Mouse (Mus musculus): ENCODE measurements at regions not wholly inside any gene's neighbourhood (a gene's known extent, or its start where the extent isn't known, plus 50 kb on each side); places are given as distances from the start of the nearest gene placed in this dataset.
A peak's percentile ranks its signal among the peaks of the same experiment; 100 is the strongest.

DNA sequence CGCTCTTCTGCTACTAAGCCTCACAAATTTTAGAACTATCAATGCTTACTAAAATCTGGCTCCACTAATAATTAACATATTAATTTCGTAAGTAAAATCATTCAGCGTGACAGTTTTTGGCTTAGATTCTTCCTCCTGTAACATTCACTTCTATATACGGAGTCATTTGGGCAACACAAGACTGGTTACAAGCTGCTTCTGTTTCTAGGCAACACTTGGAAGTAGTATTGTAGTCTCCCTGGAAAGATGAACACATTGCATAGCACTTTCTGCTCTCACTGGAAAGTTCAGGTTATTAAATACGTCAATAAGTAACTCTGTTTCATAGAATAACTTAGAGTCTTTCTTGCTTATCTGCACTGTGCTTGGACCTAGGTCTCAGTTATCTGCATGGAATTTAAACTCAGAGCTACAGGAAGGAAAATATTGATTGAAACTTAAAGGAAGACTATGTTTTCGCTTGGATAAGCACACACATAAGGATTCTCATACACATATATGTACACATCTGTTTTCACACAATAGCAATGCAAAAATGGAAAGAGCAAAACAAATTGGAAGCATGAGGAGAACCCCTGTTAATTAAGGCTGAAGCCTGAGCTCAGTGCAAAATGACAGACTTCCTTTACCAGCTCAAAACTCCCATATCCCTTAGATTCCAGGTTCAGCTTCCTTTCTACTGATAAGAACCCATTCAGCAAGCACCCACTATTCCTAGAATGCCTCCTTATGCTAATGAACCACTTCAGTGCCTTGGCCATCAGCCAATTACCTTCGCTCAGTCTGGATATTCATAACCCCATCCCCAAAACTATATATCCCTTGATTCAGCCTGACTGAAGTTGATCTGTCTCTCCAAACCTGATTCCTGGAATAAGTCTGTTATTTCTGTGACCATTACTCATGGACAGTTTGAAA lies 356.7 kb upstream of the Nudt12 start:
- Histone ChIP-seq H3K27me3 (replicated peaks; ENCODE audit: control insufficient read depth, insufficient read depth, low read length) (no peaks in the 10 kb centered on the region), H3K9me3 (ENCODE audit: control insufficient read depth, low read length) (no peaks in the 10 kb centered on the region), H3K27ac (ENCODE audit: low read depth) (no peak overlapping the region), H3K36me3 (ENCODE audit: control insufficient read depth, insufficient read depth, low read length) (no peaks in the 10 kb centered on the region), H3K4me2 (ENCODE audit: low read length) (no peak overlapping the region), H3K9ac (ENCODE audit: low read length) (no peak overlapping the region), H3K4me1 (replicated peaks; ENCODE audit: control insufficient read depth, insufficient read depth, low read length) (0 out of 2 replicates have a peak, but pooled peaks cover 3% of the 10 kb centered on the region), H3K4me3 (ENCODE audit: low read depth, low read length) (no peak overlapping the region)
- 78% methylated on average over 7 of the region's 7 CpGs for WGBS
- ATAC-seq (replicated peaks; ENCODE audit: low FRiP score, low TSS enrichment, low read depth): peak; percentile 43; the same call in 1 of the 2 replicates
- DNase-seq (ENCODE audit: low spot score): no peak

DNA sequence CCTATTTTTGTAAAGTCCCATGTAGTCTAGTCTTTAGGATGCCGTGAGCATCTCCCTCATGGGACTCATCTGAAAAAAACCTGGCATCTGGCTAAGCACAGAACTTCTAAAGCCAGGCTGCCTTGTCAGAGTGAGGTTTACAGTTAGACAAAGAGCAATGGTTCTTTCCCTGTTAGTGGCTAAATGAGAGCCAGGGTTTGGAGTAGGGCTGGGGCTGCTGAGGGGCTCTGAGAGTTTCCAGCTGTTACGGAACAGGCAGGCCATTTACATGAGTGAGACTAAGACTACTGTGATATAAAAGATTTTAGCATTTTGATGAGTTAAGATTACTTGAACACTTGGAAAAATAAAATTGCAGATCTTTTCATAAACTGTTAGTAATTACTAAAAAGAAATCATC lies 352.2 kb upstream of the Nudt12 start:
- Histone ChIP-seq H3K4me1 (replicated peaks; ENCODE audit: control insufficient read depth, insufficient read depth, low read length) (0 out of 2 replicates have a peak, but pooled peaks cover 7% of the 10 kb centered on the region), H3K27me3 (replicated peaks; ENCODE audit: control insufficient read depth, insufficient read depth, low read length) (no peaks in the 10 kb centered on the region), H3K27ac (ENCODE audit: low read depth) (no peak overlapping the region), H3K36me3 (ENCODE audit: control insufficient read depth, insufficient read depth, low read length) (no peaks in the 10 kb centered on the region), H3K4me2 (ENCODE audit: low read length) (no peak overlapping the region), H3K4me3 (ENCODE audit: low read depth, low read length) (no peak overlapping the region), H3K9me3 (ENCODE audit: control insufficient read depth, low read length) (no peaks in the 10 kb centered on the region), H3K9ac (ENCODE audit: low read length) (no peak overlapping the region)
- no peak for ATAC-seq (replicated peaks; ENCODE audit: low FRiP score, low TSS enrichment, low read depth)
- 40% methylated on average over 2 of the region's 2 CpGs for WGBS
- no peak for DNase-seq (ENCODE audit: low spot score)

GRCm38 (mm10) chr17:59362110-59362509 lies 348.9 kb upstream of the Nudt12 start:
- Histone ChIP-seq H3K4me2 (ENCODE audit: low read length) (no peak overlapping the region), H3K36me3 (ENCODE audit: control insufficient read depth, insufficient read depth, low read length) (no peaks in the 10 kb centered on the region), H3K4me1 (replicated peaks; ENCODE audit: control insufficient read depth, insufficient read depth, low read length) (0 out of 2 replicates have a peak, but pooled peaks cover 7% of the 10 kb centered on the region), H3K9me3 (ENCODE audit: control insufficient read depth, low read length) (no peaks in the 10 kb centered on the region), H3K27me3 (replicated peaks; ENCODE audit: control insufficient read depth, insufficient read depth, low read length) (no peaks in the 10 kb centered on the region), H3K27ac (ENCODE audit: low read depth) (no peak overlapping the region), H3K4me3 (ENCODE audit: low read depth, low read length) (no peak overlapping the region), H3K9ac (ENCODE audit: low read length) (no peak overlapping the region)
- DNase-seq (ENCODE audit: low spot score) (no peak), ATAC-seq (replicated peaks; ENCODE audit: low FRiP score, low TSS enrichment, low read depth) (no peak)
- WGBS: 50% methylated on average over 7 of the region's 7 CpGs

DNA sequence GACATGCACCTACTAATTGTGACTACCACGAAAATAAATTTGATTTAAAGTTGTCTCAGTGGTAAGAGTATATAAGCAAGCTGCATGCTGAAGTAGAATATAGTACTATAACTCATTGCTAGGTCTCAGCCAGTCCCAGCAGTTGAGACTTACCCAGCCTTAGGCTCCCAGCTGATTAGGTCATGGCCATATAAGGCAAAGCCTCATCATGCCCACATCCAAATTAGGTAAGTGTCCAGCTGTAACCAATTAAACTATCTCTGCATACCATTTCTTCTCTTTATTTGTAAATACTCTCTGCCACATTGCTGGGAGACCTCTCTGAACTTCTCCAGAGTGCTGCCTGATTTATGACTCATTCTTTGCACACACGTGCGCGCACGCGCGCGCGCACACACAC lies 347.9 kb upstream of the Nudt12 start:
- Histone ChIP-seq H3K9me3 (ENCODE audit: control insufficient read depth, low read length) (no peaks in the 10 kb centered on the region), H3K9ac (ENCODE audit: low read length) (no peak overlapping the region), H3K27ac (ENCODE audit: low read depth) (no peak overlapping the region), H3K4me3 (ENCODE audit: low read depth, low read length) (no peak overlapping the region), H3K36me3 (ENCODE audit: control insufficient read depth, insufficient read depth, low read length) (no peaks in the 10 kb centered on the region), H3K4me2 (ENCODE audit: low read length) (no peak overlapping the region), H3K4me1 (replicated peaks; ENCODE audit: control insufficient read depth, insufficient read depth, low read length) (0 out of 2 replicates have a peak, but pooled peaks cover 7% of the 10 kb centered on the region), H3K27me3 (replicated peaks; ENCODE audit: control insufficient read depth, insufficient read depth, low read length) (no peaks in the 10 kb centered on the region)
- DNase-seq (ENCODE audit: low spot score) (no peak), ATAC-seq (replicated peaks; ENCODE audit: low FRiP score, low TSS enrichment, low read depth) (no peak)
- WGBS: 65% methylated on average over 9 of the region's 9 CpGs

GRCm38 (mm10) chr17:59359503-59359902 lies 346.3 kb upstream of the Nudt12 start:
- no peaks in the 10 kb centered on the region for H3K36me3 ChIP-seq (ENCODE audit: control insufficient read depth, insufficient read depth, low read length)
- no peaks in the 10 kb centered on the region for H3K9me3 ChIP-seq (ENCODE audit: control insufficient read depth, low read length)
- H3K4me1 ChIP-seq (replicated peaks; ENCODE audit: control insufficient read depth, insufficient read depth, low read length): 0 out of 2 replicates have a peak, but pooled peaks cover 4% of the 10 kb centered on the region
- DNase-seq (ENCODE audit: low spot score) (no peak), ATAC-seq (replicated peaks; ENCODE audit: low FRiP score, low TSS enrichment, low read depth) (no peak)
- H3K27me3 ChIP-seq (replicated peaks; ENCODE audit: control insufficient read depth, insufficient read depth, low read length): no peaks in the 10 kb centered on the region
- H3K27ac ChIP-seq (ENCODE audit: low read depth): no peak overlapping the region
- no peak overlapping the region for H3K4me2 ChIP-seq (ENCODE audit: low read length)
- WGBS: 58% methylated on average over 5 of the region's 5 CpGs
- no peak overlapping the region for H3K9ac ChIP-seq (ENCODE audit: low read length)
- H3K4me3 ChIP-seq (ENCODE audit: low read depth, low read length): no peak overlapping the region

DNA sequence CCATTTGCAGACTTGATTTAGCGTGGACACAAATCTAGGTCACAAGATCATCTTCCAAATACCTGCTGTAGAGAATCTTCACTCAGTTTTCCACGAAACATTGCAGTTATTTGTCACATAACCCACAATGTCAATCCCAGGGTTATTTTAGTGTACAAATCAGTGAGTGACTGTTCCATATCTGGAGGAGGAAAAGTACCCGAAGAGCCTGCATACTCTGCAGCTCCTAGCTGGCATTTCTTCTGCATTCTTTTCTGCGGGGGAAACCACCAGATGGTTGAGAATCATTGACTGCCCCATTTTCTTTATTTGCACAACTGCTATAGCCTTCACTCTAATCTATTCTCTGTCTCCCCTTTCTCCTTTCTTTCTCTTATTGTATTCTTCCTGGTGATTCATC lies 332.4 kb upstream of the Nudt12 start:
- no peak overlapping the region for H3K4me3 ChIP-seq (ENCODE audit: low read depth, low read length)
- H3K4me1 ChIP-seq (replicated peaks; ENCODE audit: control insufficient read depth, insufficient read depth, low read length): no peaks in the 10 kb centered on the region
- no peaks in the 10 kb centered on the region for H3K36me3 ChIP-seq (ENCODE audit: control insufficient read depth, insufficient read depth, low read length)
- no peak overlapping the region for H3K9ac ChIP-seq (ENCODE audit: low read length)
- DNase-seq (ENCODE audit: low spot score): no peak
- no peak for ATAC-seq (replicated peaks; ENCODE audit: low FRiP score, low TSS enrichment, low read depth)
- no peak overlapping the region for H3K27ac ChIP-seq (ENCODE audit: low read depth)
- WGBS: 78% methylated on average over 4 of the region's 4 CpGs
- H3K4me2 ChIP-seq (ENCODE audit: low read length): no peak overlapping the region
- no peaks in the 10 kb centered on the region for H3K9me3 ChIP-seq (ENCODE audit: control insufficient read depth, low read length)
- H3K27me3 ChIP-seq (replicated peaks; ENCODE audit: control insufficient read depth, insufficient read depth, low read length): no peaks in the 10 kb centered on the region

- H3K9me3 ChIP-seq (ENCODE audit: control insufficient read depth, low read length): no peaks in the 10 kb centered on the region
- DNase-seq (ENCODE audit: low spot score): no peak
- no peaks in the 10 kb centered on the region for H3K36me3 ChIP-seq (ENCODE audit: control insufficient read depth, insufficient read depth, low read length)
- no peaks in the 10 kb centered on the region for H3K4me1 ChIP-seq (replicated peaks; ENCODE audit: control insufficient read depth, insufficient read depth, low read length)
- no peak overlapping the region for H3K27ac ChIP-seq (ENCODE audit: low read depth)
- no peak overlapping the region for H3K4me2 ChIP-seq (ENCODE audit: low read length)
- whole genome bisulfite sequencing: 87% methylated on average over 5 of the region's 5 CpGs
- ATAC-seq (replicated peaks; ENCODE audit: low FRiP score, low TSS enrichment, low read depth): no peak
- no peak overlapping the region for H3K4me3 ChIP-seq (ENCODE audit: low read depth, low read length)
- no peak overlapping the region for H3K9ac ChIP-seq (ENCODE audit: low read length)
- H3K27me3 ChIP-seq (replicated peaks; ENCODE audit: control insufficient read depth, insufficient read depth, low read length): no peaks in the 10 kb centered on the region
These were observed 284.8 kb upstream of the Nudt12 start for GRCm38 (mm10) chr17:59297939-59298338.

DNA sequence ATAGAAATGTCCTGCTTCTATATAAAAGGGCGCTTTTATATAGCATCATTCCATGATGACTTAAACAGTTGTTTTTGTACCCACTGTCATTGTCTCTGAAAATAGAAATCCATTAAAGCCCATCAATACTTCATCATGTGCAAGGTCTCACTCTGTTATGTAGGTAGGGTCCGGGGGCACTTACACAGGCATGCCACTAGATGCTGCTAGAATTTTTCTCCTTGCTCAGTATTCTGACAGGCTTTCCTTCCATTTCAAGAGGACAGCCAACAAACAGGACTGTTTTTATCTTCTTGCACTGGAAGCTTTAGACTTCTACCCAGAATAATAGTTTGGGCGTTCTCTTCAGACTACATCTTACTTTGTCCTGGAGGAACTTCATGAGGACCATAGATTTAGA lies 268.2 kb upstream of the Nudt12 start:
- Histone ChIP-seq H3K4me3 (ENCODE audit: low read depth, low read length) (no peak overlapping the region), H3K9me3 (ENCODE audit: control insufficient read depth, low read length) (no peaks in the 10 kb centered on the region), H3K4me2 (ENCODE audit: low read length) (no peak overlapping the region), H3K27me3 (replicated peaks; ENCODE audit: control insufficient read depth, insufficient read depth, low read length) (no peaks in the 10 kb centered on the region), H3K9ac (ENCODE audit: low read length) (no peak overlapping the region), H3K27ac (ENCODE audit: low read depth) (no peak overlapping the region), H3K4me1 (replicated peaks; ENCODE audit: control insufficient read depth, insufficient read depth, low read length) (no peaks in the 10 kb centered on the region), H3K36me3 (ENCODE audit: control insufficient read depth, insufficient read depth, low read length) (no peaks in the 10 kb centered on the region)
- 71% methylated on average over 3 of the region's 3 CpGs for WGBS
- ATAC-seq (replicated peaks; ENCODE audit: low FRiP score, low TSS enrichment, low read depth): no peak
- no peak for DNase-seq (ENCODE audit: low spot score)

- Histone ChIP-seq H3K9ac (ENCODE audit: low read length) (no peak overlapping the region), H3K36me3 (ENCODE audit: control insufficient read depth, insufficient read depth, low read length) (no peaks in the 10 kb centered on the region), H3K4me3 (ENCODE audit: low read depth, low read length) (no peak overlapping the region), H3K9me3 (ENCODE audit: control insufficient read depth, low read length) (no peaks in the 10 kb centered on the region), H3K27ac (ENCODE audit: low read depth) (no peak overlapping the region), H3K4me2 (ENCODE audit: low read length) (no peak overlapping the region), H3K4me1 (replicated peaks; ENCODE audit: control insufficient read depth, insufficient read depth, low read length) (no peaks in the 10 kb centered on the region), H3K27me3 (replicated peaks; ENCODE audit: control insufficient read depth, insufficient read depth, low read length) (no peaks in the 10 kb centered on the region)
- ATAC-seq (replicated peaks; ENCODE audit: low FRiP score, low TSS enrichment, low read depth): no peak
- no peak for DNase-seq (ENCODE audit: low spot score)
- 83% methylated on average over 10 of the region's 10 CpGs for WGBS
These were observed 266.6 kb upstream of the Nudt12 start for GRCm38 (mm10) chr17:59279811-59280210.
